Mouse (Mus musculus): ENCODE data around the gene Ust. TPM values are rescaled to one million over a fixed set of nuclear protein-coding genes. Genes with fewer than 3 reads are reported as not detected.

Ust gene
- polyA plus RNA-seq, 1 experiment: 11.7 TPM

DNA sequence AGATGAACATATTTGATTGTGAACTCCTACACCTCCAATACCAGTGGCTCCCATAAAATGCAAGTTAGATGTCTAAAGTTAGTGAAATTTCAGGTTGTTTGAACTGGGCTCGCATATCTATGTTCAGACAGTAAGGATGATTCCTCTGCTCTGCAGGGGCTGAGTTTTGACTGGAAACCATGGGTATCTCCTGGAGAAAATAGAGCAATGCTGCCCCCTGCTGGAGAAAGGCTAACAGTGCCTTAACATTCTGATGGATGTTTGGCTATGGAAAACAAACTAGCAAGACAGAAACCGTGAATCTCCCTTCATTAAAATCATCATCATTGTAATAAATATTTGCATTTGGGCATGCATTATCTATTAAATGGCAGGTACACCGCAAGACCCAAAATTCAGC, 278.4 kb downstream of the Ust start:
- no peaks in the 10 kb centered on the region for H3K4me1 ChIP-seq (ENCODE audit: control insufficient read depth, insufficient read depth, low read length)
- TF ChIP-seq CTCF (IDR thresholded peaks at IDR 0.05; ENCODE audit: borderline replicate concordance, insufficient read depth, low read length): no peak
- no peak for TF ChIP-seq POLR2A (IDR thresholded peaks at IDR 0.05; ENCODE audit: low read depth, low read length)
- H3K4me3 ChIP-seq (ENCODE audit: insufficient read depth, low read length): no peak overlapping the region
- H3K27ac ChIP-seq (ENCODE audit: insufficient read depth, low read length): no peak overlapping the region

DNA sequence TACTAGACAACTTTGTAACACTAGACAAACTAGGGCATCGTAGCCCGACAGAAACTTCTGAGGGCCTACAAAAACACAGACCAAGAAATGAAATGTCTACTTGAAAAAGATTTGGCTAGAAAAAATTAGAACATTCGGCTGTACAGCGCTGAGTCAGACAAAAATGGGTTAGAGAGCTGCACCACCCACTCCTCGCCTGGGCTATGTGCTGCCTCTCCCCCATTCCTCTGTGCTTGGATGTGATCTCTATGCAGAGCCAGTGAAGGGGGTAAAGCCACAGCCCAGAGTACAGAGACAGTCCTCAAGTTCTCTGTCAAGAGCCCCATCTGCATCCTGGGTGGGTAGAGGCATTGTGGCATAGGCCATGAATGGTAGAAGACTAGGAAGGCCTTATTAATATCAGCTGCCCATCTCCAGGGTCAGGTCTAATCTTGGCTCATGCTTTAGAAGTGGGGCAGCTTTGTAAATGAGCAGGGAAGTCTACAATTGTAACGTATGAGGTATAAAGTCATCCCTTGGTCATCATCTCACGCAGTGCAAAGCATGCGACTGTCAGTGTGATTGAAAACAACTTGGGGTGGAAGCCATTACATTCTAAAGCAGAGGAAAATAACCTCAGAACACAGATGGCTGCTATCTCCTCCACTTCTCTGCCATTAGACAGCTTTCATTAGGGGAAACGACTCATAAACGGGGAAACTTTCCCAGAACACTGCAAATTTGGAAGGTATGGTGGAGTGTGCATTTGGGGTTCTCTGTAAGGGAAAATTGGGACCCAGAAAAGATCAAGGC, 281.6 kb downstream of the Ust start:
- H3K27ac ChIP-seq (ENCODE audit: insufficient read depth, low read length): no peak overlapping the region
- H3K4me3 ChIP-seq (ENCODE audit: insufficient read depth, low read length): no peak overlapping the region
- TF ChIP-seq CTCF (IDR thresholded peaks at IDR 0.05; ENCODE audit: borderline replicate concordance, insufficient read depth, low read length): no peak
- TF ChIP-seq POLR2A (IDR thresholded peaks at IDR 0.05; ENCODE audit: low read depth, low read length): no peak
- no peaks in the 10 kb centered on the region for H3K4me1 ChIP-seq (ENCODE audit: control insufficient read depth, insufficient read depth, low read length)

GRCm38 (mm10) chr10:8233148-8233901, 285.3 kb downstream of the Ust start:
- TF ChIP-seq CTCF (IDR thresholded peaks at IDR 0.05; ENCODE audit: borderline replicate concordance, insufficient read depth, low read length) (no peak), POLR2A (IDR thresholded peaks at IDR 0.05; ENCODE audit: low read depth, low read length) (no peak)
- no peak overlapping the region for H3K27ac ChIP-seq (ENCODE audit: insufficient read depth, low read length)

DNA sequence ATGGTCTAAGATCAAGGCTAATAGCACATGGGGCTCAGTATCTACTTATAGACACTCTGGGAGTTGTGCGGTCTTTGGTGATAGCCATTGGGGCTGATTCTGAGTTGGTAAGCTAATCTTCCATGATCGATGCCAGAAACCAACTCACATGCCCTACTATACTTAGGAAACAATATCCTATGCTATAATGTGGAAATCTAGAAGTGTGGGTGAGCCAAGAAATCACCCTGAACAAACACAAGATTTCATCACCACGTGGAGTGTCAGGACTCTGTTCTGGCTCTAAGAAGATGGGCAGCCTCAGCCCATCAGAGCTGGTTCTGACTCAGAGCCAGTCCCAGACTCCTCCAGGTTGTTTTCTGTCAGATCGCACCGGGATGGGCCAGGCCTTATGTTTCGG, 286.1 kb downstream of the Ust start:
- no peaks in the 10 kb centered on the region for H3K4me1 ChIP-seq (ENCODE audit: control insufficient read depth, insufficient read depth, low read length)
- H3K27ac ChIP-seq (ENCODE audit: insufficient read depth, low read length): no peak overlapping the region
- no peak overlapping the region for H3K4me3 ChIP-seq (ENCODE audit: insufficient read depth, low read length)
- TF ChIP-seq CTCF (IDR thresholded peaks at IDR 0.05; ENCODE audit: borderline replicate concordance, insufficient read depth, low read length) (no peak), POLR2A (IDR thresholded peaks at IDR 0.05; ENCODE audit: low read depth, low read length) (no peak)

More at GRCm38 (mm10) chr10:8233148-8233901, 285.3 kb downstream of the Ust start:
- no peak overlapping the region for H3K4me3 ChIP-seq (ENCODE audit: insufficient read depth, low read length)
- H3K4me1 ChIP-seq (ENCODE audit: control insufficient read depth, insufficient read depth, low read length): no peaks in the 10 kb centered on the region

GRCm38 (mm10) chr10:8228375-8228743, 290.3 kb downstream of the Ust start:
- Histone ChIP-seq H3K4me1 (ENCODE audit: control insufficient read depth, insufficient read depth, low read length) (peaks cover 5% of the 10 kb centered on the region; the same call in 1 of the 2 replicates), H3K27ac (ENCODE audit: insufficient read depth, low read length) (no peak overlapping the region), H3K4me3 (ENCODE audit: insufficient read depth, low read length) (no peak overlapping the region)
- TF ChIP-seq POLR2A (IDR thresholded peaks at IDR 0.05; ENCODE audit: low read depth, low read length): no peak
- TF ChIP-seq CTCF (IDR thresholded peaks at IDR 0.05; ENCODE audit: borderline replicate concordance, insufficient read depth, low read length): no peak

DNA sequence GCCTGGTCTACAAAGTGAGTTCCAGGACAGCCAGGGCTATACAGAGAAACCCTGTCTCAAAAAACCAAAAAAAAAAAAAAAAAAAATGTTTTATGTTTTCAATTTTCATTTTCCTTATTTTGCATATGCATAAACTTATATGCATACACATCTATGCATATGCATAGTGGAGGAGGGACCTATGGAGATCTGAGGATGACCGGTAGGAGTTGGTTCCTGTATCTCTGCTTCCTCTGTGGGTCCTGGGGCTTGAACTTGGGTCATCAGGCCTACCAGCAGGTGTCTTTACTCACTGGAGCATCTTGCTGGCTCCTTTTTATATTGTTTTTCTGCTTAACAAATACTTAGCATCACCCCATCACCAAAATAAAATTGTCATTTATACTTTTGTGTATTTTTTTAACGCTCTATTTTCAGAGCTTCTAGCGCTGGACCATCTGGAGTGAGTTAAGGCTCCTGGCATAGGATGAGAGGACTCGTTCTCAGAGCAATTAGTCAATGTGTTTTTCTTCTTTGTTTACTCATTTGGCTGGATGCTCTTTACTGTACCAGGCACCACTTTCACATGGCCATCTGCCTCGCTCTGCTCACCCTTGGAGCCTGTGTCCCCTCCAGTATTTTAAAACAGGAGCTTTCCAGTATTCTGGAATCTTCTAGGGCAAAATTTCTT, 290.8 kb downstream of the Ust start:
- Histone ChIP-seq H3K27ac (ENCODE audit: insufficient read depth, low read length) (no peak overlapping the region), H3K4me3 (ENCODE audit: insufficient read depth, low read length) (no peak overlapping the region), H3K4me1 (ENCODE audit: control insufficient read depth, insufficient read depth, low read length) (peaks cover 5% of the 10 kb centered on the region; the same call in 1 of the 2 replicates)
- no peak for TF ChIP-seq CTCF (IDR thresholded peaks at IDR 0.05; ENCODE audit: borderline replicate concordance, insufficient read depth, low read length)
- no peak for TF ChIP-seq POLR2A (IDR thresholded peaks at IDR 0.05; ENCODE audit: low read depth, low read length)

DNA sequence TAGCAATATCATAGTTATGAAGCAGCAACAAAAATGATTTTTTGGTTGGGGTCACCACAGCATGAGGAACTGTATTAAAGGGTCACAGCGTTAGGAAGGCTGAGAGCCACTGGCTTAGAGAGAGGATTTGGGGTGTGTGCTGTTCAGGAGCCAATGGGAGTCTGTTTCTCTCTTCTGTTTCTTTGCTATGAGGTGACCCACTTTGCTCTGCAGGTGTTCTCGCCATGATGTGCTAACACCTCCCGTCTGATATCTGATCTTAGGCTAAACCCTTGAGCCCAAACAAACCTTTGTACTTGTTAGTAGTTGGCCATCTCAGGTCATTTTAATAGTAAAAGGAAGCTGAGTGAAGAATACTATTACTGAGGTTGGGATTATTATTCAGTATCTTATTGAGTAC, 292.0 kb downstream of the Ust start:
- Histone ChIP-seq H3K4me1 (ENCODE audit: control insufficient read depth, insufficient read depth, low read length) (peaks cover 5% of the 10 kb centered on the region; the same call in 1 of the 2 replicates), H3K27ac (ENCODE audit: insufficient read depth, low read length) (no peak overlapping the region), H3K4me3 (ENCODE audit: insufficient read depth, low read length) (no peak overlapping the region)
- TF ChIP-seq CTCF (IDR thresholded peaks at IDR 0.05; ENCODE audit: borderline replicate concordance, insufficient read depth, low read length): no peak
- no peak for TF ChIP-seq POLR2A (IDR thresholded peaks at IDR 0.05; ENCODE audit: low read depth, low read length)

DNA sequence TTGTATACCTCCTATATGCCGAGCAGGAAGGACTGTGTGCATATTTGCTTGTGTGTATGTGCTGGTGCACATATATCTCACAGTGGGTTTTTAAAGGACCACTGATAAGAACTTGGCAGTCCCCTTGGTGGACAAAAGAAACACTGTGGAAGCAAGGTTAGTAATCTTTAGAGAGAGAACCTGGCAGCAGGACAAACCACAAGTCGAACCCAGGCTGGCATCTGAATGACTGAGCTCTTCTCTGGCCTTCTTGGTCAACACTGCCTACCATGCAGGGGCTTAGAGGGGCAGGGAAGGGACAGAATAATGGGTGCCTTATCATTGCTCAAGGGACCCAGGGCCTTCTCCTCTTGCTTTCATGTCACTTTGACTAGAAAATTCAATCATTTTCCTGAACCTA, 294.0 kb downstream of the Ust start:
- Histone ChIP-seq H3K4me3 (ENCODE audit: insufficient read depth, low read length) (no peak overlapping the region), H3K4me1 (ENCODE audit: control insufficient read depth, insufficient read depth, low read length) (peaks cover 5% of the 10 kb centered on the region; the same call in 1 of the 2 replicates), H3K27ac (ENCODE audit: insufficient read depth, low read length) (no peak overlapping the region)
- TF ChIP-seq CTCF (IDR thresholded peaks at IDR 0.05; ENCODE audit: borderline replicate concordance, insufficient read depth, low read length) (no peak), POLR2A (IDR thresholded peaks at IDR 0.05; ENCODE audit: low read depth, low read length) (no peak)

GRCm38 (mm10) chr10:8224046-8224445, 294.6 kb downstream of the Ust start:
- H3K4me1 ChIP-seq (ENCODE audit: control insufficient read depth, insufficient read depth, low read length): peaks cover 5% of the 10 kb centered on the region; the same call in 1 of the 2 replicates
- H3K4me3 ChIP-seq (ENCODE audit: insufficient read depth, low read length): no peak overlapping the region
- TF ChIP-seq CTCF (IDR thresholded peaks at IDR 0.05; ENCODE audit: borderline replicate concordance, insufficient read depth, low read length) (no peak), POLR2A (IDR thresholded peaks at IDR 0.05; ENCODE audit: low read depth, low read length) (no peak)
- no peak overlapping the region for H3K27ac ChIP-seq (ENCODE audit: insufficient read depth, low read length)
